Mouse (Mus musculus) forebrain, postnatal 0 days (tissue): ENCODE data around the gene Kcna7. TPM values are rescaled to one million over a fixed set of nuclear protein-coding genes. Genes with fewer than 3 reads are reported as not detected.

Experiments used
- ATAC-seq: fragments of 200-750 bp; cut with Nextera tagmentation; 2 replicates; pipeline ENCODE4 v1.8.0; 2017; ENCODE audit warnings: mild to moderate bottlenecking, moderate library complexity
- DNase-seq: peaks from one replicate; pipeline ENCODE4 v3.0.0-alpha.2; 2015
- H3K27ac ChIP-seq: fragments of 300-500 bp; sonication (generic); 2 replicates; pipeline ENCODE4 v1.5.1; 2014; ENCODE audit warnings: low read depth, mild to moderate bottlenecking, antibody characterized with exemption, low read length, moderate library complexity, mixed read lengths
- H3K27me3 ChIP-seq: fragments of 300-500 bp; sonication (generic); 2 replicates; pipeline ENCODE4 v1.6.1; 2014; ENCODE audit warnings: mild to moderate bottlenecking, low read length, mixed read lengths; ENCODE audit not compliant: insufficient read depth
- H3K36me3 ChIP-seq: fragments of 300-500 bp; sonication (generic); 2 replicates; pipeline ENCODE4 v1.6.1; 2014; ENCODE audit warnings: mild to moderate bottlenecking, moderate library complexity; ENCODE audit not compliant: insufficient read depth
- H3K4me1 ChIP-seq: fragments of 300-500 bp; sonication (generic); 2 replicates; pipeline ENCODE4 v1.6.1; 2014; ENCODE audit warnings: antibody characterized with exemption; ENCODE audit not compliant: insufficient read depth
- H3K4me2 ChIP-seq: fragments of 300-500 bp; sonication (generic); 2 replicates; pipeline ENCODE4 v1.6.1; 2014; ENCODE audit warnings: low read depth, mild to moderate bottlenecking, moderate library complexity
- H3K4me3 ChIP-seq: fragments of 300-500 bp; sonication (generic); 2 replicates; pipeline ENCODE4 v1.5.1; 2014; ENCODE audit warnings: low read depth, low read length, mixed read lengths
- H3K9ac ChIP-seq: fragments of 300-500 bp; sonication (generic); 2 replicates; pipeline ENCODE4 v1.6.1; 2014; ENCODE audit warnings: mild to moderate bottlenecking
- H3K9me3 ChIP-seq: fragments of 300-500 bp; sonication (generic); 2 replicates; pipeline ENCODE4 v1.6.1; 2016; ENCODE audit warnings: low read length
- CTCF ChIP-seq: sonication (generic); IDR thresholded peaks from 2 replicates; pipeline ENCODE4 v1.5.1; 2016; ENCODE audit warnings: antibody characterized with exemption, control low read depth, low read depth
- WGBS: fragments of 180-500 bp; shearing (Covaris S2); extraction: QIAGEN DNeasy Blood & Tissue Kit; methylation state at CpG from one replicate; pipeline ENCODE4 v1.1.7; 2014; 5-methylcytosine and 5-hydroxymethylcytosine counted together
- polyA plus RNA-seq: library from polyadenylated mRNA; unstranded; fragments of >200 nt; fragmentation: Nextera tagmentation; extraction: Ambion mirVana; gene quantifications from 2 replicates; pipeline ENCODE4 v1.2.1, GENCODE M21; 2015
- total RNA-seq: library from RNA; depleted of rRNA; stranded (reverse); fragments of >200 nt; gene quantifications from 2 replicates; pipeline ENCODE4 v1.2.3, GENCODE M21; 2014

Kcna7 gene
- total and polyA plus RNA-seq, 2 experiments from 2014 or later, result 0.14 TPM; not detected in 1

DNA sequence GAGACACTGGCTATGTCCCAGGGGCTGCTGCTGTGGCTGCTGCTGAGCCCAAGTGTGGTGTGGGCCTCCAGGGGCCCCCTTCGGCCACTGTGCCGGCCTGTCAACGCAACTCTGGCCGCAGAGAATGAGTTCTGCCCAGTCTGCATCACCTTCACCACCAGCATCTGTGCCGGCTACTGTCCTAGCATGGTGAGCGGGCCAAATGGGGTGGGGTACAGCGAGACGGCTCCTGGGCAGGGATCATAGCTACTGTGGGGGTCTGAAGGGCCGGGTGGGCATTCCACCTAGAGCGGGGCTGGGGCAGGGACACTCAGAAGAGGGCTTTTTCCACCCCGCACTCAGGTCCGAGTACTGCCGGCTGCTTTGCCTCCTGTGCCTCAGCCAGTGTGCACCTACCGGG is 15.7 kb downstream of the Kcna7 start:
- Histone ChIP-seq H3K4me2 (no peak overlapping the region), H3K9ac (no peak overlapping the region), H3K36me3 (peaks cover 53% of the 10 kb centered on the region), H3K9me3 (no peaks in the 10 kb centered on the region), H3K27ac (no peak overlapping the region), H3K4me3 (no peak overlapping the region), H3K27me3 (peaks cover 33% of the 10 kb centered on the region), H3K4me1 (no peaks in the 10 kb centered on the region)
- DNase-seq (no peak), ATAC-seq (no peak)
- no peak for TF ChIP-seq CTCF
- WGBS, result 89% methylated on average over 14 of the region's 14 CpGs

DNA sequence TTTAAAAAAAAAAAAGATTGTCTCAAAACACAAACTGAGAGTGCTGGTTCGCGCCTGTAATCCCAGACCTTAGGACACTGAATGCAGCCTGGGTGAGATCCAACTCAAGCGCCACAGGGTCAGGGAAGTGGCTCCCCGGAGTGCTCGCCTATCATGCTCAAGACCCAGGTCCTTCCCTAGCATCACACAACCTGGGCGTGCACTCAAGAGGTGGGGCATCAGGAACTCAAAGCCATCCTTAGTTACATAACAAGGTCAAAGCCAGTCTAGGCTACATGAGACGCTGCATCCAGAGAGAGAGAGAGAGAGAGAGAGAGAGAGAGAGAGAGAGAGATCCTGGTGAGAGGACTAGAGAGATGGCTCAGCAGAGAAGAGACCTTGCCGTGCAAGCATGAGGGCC is 21.1 kb downstream of the Kcna7 start:
- H3K4me3 ChIP-seq, result no peak overlapping the region
- H3K4me1 ChIP-seq, result no peaks in the 10 kb centered on the region
- DNase-seq, result no peak
- H3K9me3 ChIP-seq, result no peaks in the 10 kb centered on the region
- no peak for TF ChIP-seq CTCF
- no peak overlapping the region for H3K9ac ChIP-seq
- 91% methylated on average over 8 of the region's 8 CpGs for WGBS
- H3K4me2 ChIP-seq, result no peak overlapping the region
- H3K36me3 ChIP-seq, result peaks cover 90% of the 10 kb centered on the region
- no peak overlapping the region for H3K27ac ChIP-seq
- H3K27me3 ChIP-seq, result no peaks in the 10 kb centered on the region
- ATAC-seq, result no peak

DNA sequence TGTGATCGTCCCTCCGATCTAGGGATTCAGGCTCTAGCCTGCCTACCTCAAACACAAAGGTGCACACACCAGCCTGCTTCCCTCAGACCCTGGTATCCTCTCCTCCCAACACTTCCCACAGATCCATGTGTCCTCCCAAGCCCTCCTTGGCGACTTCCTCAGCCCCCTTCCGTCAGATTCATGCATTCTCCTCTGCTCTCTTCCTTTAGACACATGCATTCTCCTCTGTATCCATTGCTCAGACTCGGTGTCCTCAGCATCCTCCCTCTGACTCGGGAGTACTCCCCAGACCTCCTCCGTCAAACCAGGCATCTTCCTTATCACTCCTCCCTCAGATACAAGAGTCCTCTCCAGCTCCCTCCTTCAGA is 28.4 kb downstream of the Kcna7 start:
- Histone ChIP-seq H3K4me3 (peak overlapping the region; percentile 79), H3K4me1 (peaks cover 19% of the 10 kb centered on the region), H3K27ac (peak overlapping the region; percentile 81), H3K27me3 (no peaks in the 10 kb centered on the region), H3K4me2 (peak overlapping the region; percentile 97), H3K9me3 (no peaks in the 10 kb centered on the region), H3K9ac (peak overlapping the region; percentile 61), H3K36me3 (peaks cover 24% of the 10 kb centered on the region)
- WGBS, result 1% methylated on average over 7 of the region's 7 CpGs
- TF ChIP-seq CTCF, result no peak
- ATAC-seq (no peak), DNase-seq (no peak)

DNA sequence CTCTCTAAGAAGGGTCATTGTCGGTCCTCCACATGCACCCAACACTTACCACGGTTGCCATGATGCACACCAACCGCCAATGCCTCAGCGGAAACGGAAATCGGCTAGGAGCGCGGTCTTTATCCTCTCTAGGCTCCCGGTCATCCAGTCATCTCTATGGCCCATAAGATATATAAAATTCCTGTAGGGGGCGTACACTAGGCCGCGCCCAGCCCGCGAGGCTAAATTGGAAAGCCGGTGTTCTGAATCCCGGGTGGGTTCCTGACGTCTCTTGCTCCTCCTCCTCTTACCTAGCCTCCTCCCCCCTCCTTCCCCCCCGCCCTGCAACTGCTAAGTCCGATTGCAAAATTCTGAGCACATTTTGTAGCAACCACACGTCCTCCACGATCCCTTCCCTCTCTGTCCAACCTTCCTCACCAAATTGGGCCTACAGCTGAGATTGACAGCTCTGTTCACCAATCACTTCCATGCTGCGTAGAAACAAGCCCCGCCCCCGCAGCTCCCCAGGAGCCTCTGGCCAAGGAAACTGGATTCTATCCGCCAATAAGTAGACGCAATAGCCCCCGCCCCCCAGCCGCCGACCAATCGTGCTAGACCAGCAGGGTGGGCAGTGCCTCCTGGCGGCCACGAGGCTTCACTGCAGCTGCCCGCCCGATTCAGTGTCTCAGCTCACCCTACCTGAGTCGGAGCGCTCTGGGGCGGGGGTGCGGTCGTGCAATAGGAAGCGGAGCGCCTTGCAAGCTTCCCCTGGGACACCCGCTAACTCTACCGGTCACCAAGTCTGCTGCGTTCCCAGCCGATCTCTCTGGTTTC is 29.0 kb downstream of the Kcna7 start, which contains the start of gene Gys1:
Gys1 (plus strand) TSS at position 642 of the 813 bp plus-strand sequence.
- WGBS, result 1% methylated on average over 45 of the region's 45 CpGs
- Histone ChIP-seq H3K9me3 (no peaks in the 10 kb centered on the region), H3K36me3 (peaks cover 18% of the 10 kb centered on the region), H3K4me2 (peak within 1 kb of the TSS; percentile 97), H3K9ac (peak within 1 kb of the TSS; percentile 72), H3K27ac (peak within 1 kb of the TSS; percentile 81), H3K4me1 (peaks cover 19% of the 10 kb centered on the region), H3K4me3 (peak within 1 kb of the TSS; percentile 79), H3K27me3 (no peaks in the 10 kb centered on the region)
- DNase-seq, result peak; percentile 100
- TF ChIP-seq CTCF, result peak; percentile 97
- peak; percentile 97 for ATAC-seq

DNA sequence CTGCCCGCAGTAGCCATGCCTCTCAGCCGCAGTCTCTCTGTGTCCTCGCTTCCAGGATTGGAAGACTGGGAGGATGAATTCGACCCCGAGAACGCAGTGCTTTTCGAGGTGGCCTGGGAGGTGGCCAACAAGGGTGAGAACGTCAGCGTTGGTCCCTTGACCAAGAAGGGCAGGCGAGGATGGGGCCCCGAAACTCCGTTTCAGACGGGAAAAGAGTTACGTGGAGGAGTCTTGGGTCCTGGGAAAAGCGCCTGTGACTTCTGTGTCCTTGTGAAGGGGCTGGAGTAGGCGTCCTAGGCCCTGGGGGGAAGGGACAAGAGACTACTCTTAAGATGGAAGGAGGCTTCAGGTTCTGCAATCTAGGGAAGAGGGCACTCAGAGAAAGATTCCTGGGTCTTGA is 29.6 kb downstream of the Kcna7 start:
- no peak for TF ChIP-seq CTCF
- Histone ChIP-seq H3K4me1 (peaks cover 19% of the 10 kb centered on the region), H3K9ac (peak overlapping the region; percentile 72), H3K4me3 (peak overlapping the region; percentile 79), H3K27ac (no peak overlapping the region), H3K27me3 (no peaks in the 10 kb centered on the region), H3K9me3 (no peaks in the 10 kb centered on the region), H3K4me2 (peak overlapping the region; percentile 93), H3K36me3 (peaks cover 12% of the 10 kb centered on the region; the same call in 1 of the 2 replicates)
- WGBS, result 1% methylated on average over 16 of the region's 16 CpGs
- peak; percentile 3 for ATAC-seq
- DNase-seq, result no peak

DNA sequence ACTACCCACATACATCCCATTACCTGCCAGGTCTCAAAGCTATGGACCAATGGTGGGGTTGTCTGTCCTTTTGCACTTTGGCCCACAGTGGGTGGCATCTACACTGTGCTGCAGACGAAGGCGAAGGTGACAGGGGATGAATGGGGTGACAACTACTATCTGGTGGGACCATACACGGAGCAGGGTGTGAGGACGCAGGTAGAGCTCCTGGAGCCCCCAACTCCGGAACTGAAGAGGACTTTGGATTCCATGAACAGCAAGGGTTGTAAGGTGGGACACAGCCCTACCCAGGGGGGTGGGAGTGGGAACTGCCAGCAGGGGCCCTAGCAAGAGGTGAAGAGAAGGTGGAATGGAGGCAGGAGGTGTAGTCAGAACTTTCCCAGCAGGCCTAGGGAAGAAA is 31.0 kb downstream of the Kcna7 start:
- 93% methylated on average over 5 of the region's 5 CpGs for WGBS
- Histone ChIP-seq H3K36me3 (no peaks in the 10 kb centered on the region), H3K4me3 (no peak overlapping the region), H3K27ac (no peak overlapping the region), H3K27me3 (no peaks in the 10 kb centered on the region), H3K4me2 (no peak overlapping the region), H3K9me3 (no peaks in the 10 kb centered on the region), H3K9ac (no peak overlapping the region), H3K4me1 (peaks cover 19% of the 10 kb centered on the region)
- ATAC-seq, result no peak
- no peak for TF ChIP-seq CTCF
- no peak for DNase-seq

DNA sequence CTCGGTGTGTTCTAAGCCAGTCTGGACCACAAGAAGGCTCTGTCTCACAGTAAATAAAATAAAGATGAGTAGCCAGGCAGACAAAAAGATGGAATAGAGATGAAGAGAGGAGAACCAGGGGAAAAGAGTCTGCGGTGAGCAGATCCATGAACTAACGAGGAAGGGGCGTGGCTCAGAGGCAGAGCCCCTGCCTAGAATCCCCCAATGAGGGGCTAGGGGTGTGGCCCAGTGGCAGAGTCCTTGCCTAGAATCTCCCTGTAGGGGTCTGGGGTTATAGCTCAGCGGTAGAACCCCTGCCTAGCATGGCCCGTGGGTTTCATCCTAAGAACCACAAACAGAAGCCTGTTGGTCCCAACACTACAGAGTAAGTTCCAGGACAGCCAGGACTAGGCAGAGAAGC is 31.6 kb downstream of the Kcna7 start:
- 34% methylated on average over 6 of the region's 6 CpGs for WGBS
- no peak overlapping the region for H3K4me3 ChIP-seq
- H3K9me3 ChIP-seq, result no peaks in the 10 kb centered on the region
- no peak overlapping the region for H3K27ac ChIP-seq
- no peak overlapping the region for H3K4me2 ChIP-seq
- no peaks in the 10 kb centered on the region for H3K36me3 ChIP-seq
- H3K27me3 ChIP-seq, result no peaks in the 10 kb centered on the region
- DNase-seq, result no peak
- no peak for TF ChIP-seq CTCF
- H3K4me1 ChIP-seq, result peaks cover 19% of the 10 kb centered on the region
- no peak for ATAC-seq
- H3K9ac ChIP-seq, result no peak overlapping the region
